ENCODE assay signal across 17 mouse cellular contexts in the genomic region with DNA sequence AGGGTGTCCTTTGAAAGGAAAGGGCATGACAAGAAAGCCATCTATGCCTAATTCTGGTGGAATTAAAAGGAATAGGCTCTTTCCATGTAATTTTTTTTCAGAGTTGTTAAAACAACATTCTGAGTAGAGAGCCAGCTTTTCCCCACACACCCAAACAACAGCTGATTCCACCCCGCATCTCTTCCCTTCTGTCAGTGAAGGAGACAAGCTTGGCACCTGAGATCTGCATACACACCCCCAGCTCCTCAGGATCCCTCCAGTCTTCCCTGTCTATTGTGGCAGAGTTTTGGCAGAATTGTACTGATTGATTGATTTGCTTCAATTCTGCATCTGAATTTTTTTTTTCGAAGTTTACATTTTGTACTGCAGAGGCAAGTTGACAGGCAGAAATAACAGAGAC. TPM values are rescaled to one million over a fixed set of nuclear protein-coding genes. Genes with fewer than 3 reads are reported as not detected.
DNase-seq lines count a peak whose midpoint lies in the region.
"Had no signal": no experiment of that assay in that cellular context is flagged by ENCODE, and none has a peak within 500 bp of the region (broad histone marks: within the 10 kb centered on the region; RNA-seq: fewer than 3 reads in every experiment).

No protein-coding gene starts in this region.

- DNase-seq in frontal cortex, postnatal 36 days (ENCODE audit: low spot score in 2 of 2) = peak; percentile 12 to 13
- no peak for DNase-seq in frontal cortex, postnatal 14 days (ENCODE audit: low spot score in 2 of 2)
- DNase-seq in layer of hippocampus, adult 9-11 months = peak; percentile 18
- DNase-seq in layer of hippocampus, postnatal 10 days (ENCODE audit: low spot score in 2 of 2) = no peak
- peak; percentile 58 for DNase-seq in brain, adult 2 months (ENCODE audit: low read depth, low spot score)
- peak; percentile 31 for DNase-seq in telencephalon, adult 2 months (ENCODE audit: low read depth, low spot score)
- DNase-seq: adrenal gland, adult 2 months; adrenal gland, postnatal 14 days; cerebellum, adult 11-12 months; cerebellum, adult 8-10 months; cerebellum, postnatal 10 days; cerebellum, postnatal 36 days; embryo, embryonic 11 days; gastrocnemius, postnatal 25 days; heart, adult 18-20 months; heart, postnatal 10 days; heart, postnatal 36 days had no signal

RNA-seq across cellular contexts. Expression of a gene that starts 6.0 kb away (rescaled TPM):
- total RNA-seq in layer of hippocampus, postnatal 10 days (2021) = 1 to 10 TPM; 6.3 to 8.6 TPM
- total RNA-seq: gastrocnemius, postnatal 25 days had no signal

RNA-seq across cellular contexts. Expression of a gene that starts 45.1 kb away (rescaled TPM):
- 10 to 100 TPM; 56.0 to 57.3 TPM for total RNA-seq in layer of hippocampus, postnatal 10 days (2021)

Comparison
In these comparisons a context has a peak if more than half of its experiments do, and no peak if none do; other contexts are left out.
1. DNase-seq: peak in frontal cortex, postnatal 36 days (2 of 2), layer of hippocampus, adult 9-11 months (single experiment), brain, adult 2 months (single experiment) and telencephalon, adult 2 months (single experiment); none in frontal cortex, postnatal 14 days (0 of 2) and layer of hippocampus, postnatal 10 days (0 of 2).